Mouse (Mus musculus) ES-E14 (cell line): Measurements from ENCODE around the gene Gdpd5. TPM values are rescaled to one million over a fixed set of nuclear protein-coding genes. Genes with fewer than 3 reads are reported as not detected.
A peak's percentile ranks its signal among the peaks of the same experiment; 100 is the strongest.

Experiments
- DNase-seq: peaks from one replicate; pipeline ENCODE4 v3.0.0-alpha.2; 2013; ENCODE audit warnings: low read depth, low spot score
- H3K27ac ChIP-seq: 2 replicates; pipeline ENCODE4 v1.5.1; 2012; ENCODE audit warnings: low read depth, mild to moderate bottlenecking, low read length, moderate library complexity, mixed read lengths; ENCODE audit not compliant: poor library complexity, insufficient read depth, severe bottlenecking
- H3K36me3 ChIP-seq: 2 replicates; pipeline ENCODE4 v1.6.1; 2012; ENCODE audit warnings: mild to moderate bottlenecking, low read length, moderate library complexity, mixed read lengths; ENCODE audit not compliant: control insufficient read depth, poor library complexity, insufficient read depth, severe bottlenecking
- H3K4me1 ChIP-seq, 2 experiments: fragments of 150-350 bp in 1 of 2; sonication (generic) in 1 of 2; 2 replicates each; pipeline ENCODE4 v1.6.1; 2012; ENCODE audit warnings: low read length in 2 of 2, mild to moderate bottlenecking in 1 of 2, mixed read lengths in 1 of 2; ENCODE audit not compliant: control insufficient read depth in 2 of 2, insufficient read depth in 2 of 2, poor library complexity in 1 of 2
- H3K4me3 ChIP-seq, 2 experiments: fragments of 150-350 bp in 1 of 2; sonication (generic) in 1 of 2; 2 replicates each; pipeline ENCODE4 v1.5.1; 2012; ENCODE audit warnings: low read length in 2 of 2, low read depth in 1 of 2, mild to moderate bottlenecking in 1 of 2, mixed read lengths in 1 of 2; ENCODE audit not compliant: insufficient read depth in 1 of 2, poor library complexity in 1 of 2, severe bottlenecking in 1 of 2
- H3K9ac ChIP-seq: 2 replicates; pipeline ENCODE4 v1.6.1; 2012; ENCODE audit warnings: low read depth, mild to moderate bottlenecking, low read length, mixed read lengths; ENCODE audit not compliant: poor library complexity, insufficient read depth, severe bottlenecking
- H3K9me3 ChIP-seq: fragments of 150-350 bp; sonication (generic); 2 replicates; pipeline ENCODE4 v1.6.1; 2012; ENCODE audit warnings: low read depth, mild to moderate bottlenecking, low read length; ENCODE audit not compliant: control insufficient read depth, insufficient read depth
- CHD2 ChIP-seq: IDR thresholded peaks from 2 replicates; pipeline ENCODE4 v1.6.1; 2014; ENCODE audit warnings: mild to moderate bottlenecking, low read depth, low read length, inconsistent platforms
- HCFC1 ChIP-seq: IDR thresholded peaks from 2 replicates; pipeline ENCODE4 v1.6.1; 2012; ENCODE audit warnings: low read length, inconsistent platforms, borderline replicate concordance; ENCODE audit not compliant: insufficient read depth
- MAFK ChIP-seq: IDR thresholded peaks from 2 replicates; pipeline ENCODE4 v1.6.1; 2014; ENCODE audit warnings: mild to moderate bottlenecking, low read depth, low read length, inconsistent platforms; ENCODE audit not compliant: insufficient read depth
- ZC3H11A ChIP-seq: IDR thresholded peaks from 2 replicates; pipeline ENCODE4 v1.6.1; 2012; ENCODE audit warnings: low read depth, mild to moderate bottlenecking, inconsistent platforms, low read length, borderline replicate concordance
- ZNF384 ChIP-seq: IDR thresholded peaks from 2 replicates; pipeline ENCODE4 v1.6.1; 2012; ENCODE audit warnings: low read depth, low read length, inconsistent platforms
- in situ Hi-C, 2 experiments: fragments of 600-800 bp; cut with MboI; formaldehyde crosslinking; loops; one replicate each; pipeline ENCODE4 v1.15.1; 2025; ENCODE audit warnings: low sequenced_read_pairs in 2 of 2, inconsistent platforms in 1 of 2; ENCODE audit not compliant: unreplicated experiment in 2 of 2
- total RNA-seq: library from RNA; depleted of rRNA; stranded (reverse); fragments of 300-350 nt; gene quantifications from 2 replicates; pipeline ENCODE4 v1.2.3, GENCODE M21; 2012

Gdpd5 gene
- total RNA-seq, 1 experiment, result 10.2 TPM

- Histone ChIP-seq H3K4me3 (no peak overlapping the region), H3K4me1 (peaks cover 6 to 13% of the 10 kb centered on the region in 2 experiments; a peak in 2 of 4 replicates), H3K9ac (no peak overlapping the region), H3K36me3 (no peaks in the 10 kb centered on the region), H3K9me3 (no peaks in the 10 kb centered on the region), H3K27ac (no peak overlapping the region)
- in situ Hi-C loops, result loop anchor here in 1 of 2 experiments (25.0 kb wide), 1 partner anchor 574 kb away; the partner anchor contains the start of gene Wnt11
- no peak for TF ChIP-seq HCFC1
- TF ChIP-seq CHD2, result 0 out of 2 replicates have a peak, but pooled peaks have one; percentile 36
- no peak for DNase-seq
Observed at GRCm38 (mm10) chr7:99411047-99411779, 30.0 kb downstream of the Gdpd5 start.

DNA sequence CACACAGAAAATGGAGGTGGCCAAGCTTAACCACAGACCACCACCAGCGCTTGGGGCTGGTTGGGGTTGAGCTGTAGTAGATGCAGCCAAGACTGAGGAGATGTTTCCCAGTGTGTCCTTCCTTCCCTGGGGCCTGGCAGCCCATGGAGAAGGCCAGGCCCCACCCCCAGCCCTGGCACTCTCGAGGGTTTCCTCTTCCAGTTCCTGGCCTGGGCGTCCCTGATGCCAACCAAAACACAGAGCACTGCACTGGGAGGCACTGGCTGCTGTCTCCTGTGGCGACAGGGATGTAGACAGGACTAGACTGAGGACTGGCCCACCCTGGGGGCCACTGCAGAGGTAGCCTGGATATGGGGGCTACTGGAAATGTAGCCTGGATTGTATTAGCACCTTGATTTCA is 33.8 kb downstream of the Gdpd5 start:
- no peak for DNase-seq
- no peak overlapping the region for H3K4me3 ChIP-seq
- TF ChIP-seq MAFK (no peak), HCFC1 (no peak), CHD2 (no peak)
- in situ Hi-C loops, result loop anchor here in 1 of 2 experiments (25.0 kb wide), 1 partner anchor 578 kb away; the partner anchor contains the start of gene Wnt11
- no peak overlapping the region for H3K27ac ChIP-seq
- no peaks in the 10 kb centered on the region for H3K9me3 ChIP-seq
- H3K36me3 ChIP-seq, result no peaks in the 10 kb centered on the region
- peaks cover 8 to 10% of the 10 kb centered on the region in 2 experiments for H3K4me1 ChIP-seq
- H3K9ac ChIP-seq, result no peak overlapping the region

DNA sequence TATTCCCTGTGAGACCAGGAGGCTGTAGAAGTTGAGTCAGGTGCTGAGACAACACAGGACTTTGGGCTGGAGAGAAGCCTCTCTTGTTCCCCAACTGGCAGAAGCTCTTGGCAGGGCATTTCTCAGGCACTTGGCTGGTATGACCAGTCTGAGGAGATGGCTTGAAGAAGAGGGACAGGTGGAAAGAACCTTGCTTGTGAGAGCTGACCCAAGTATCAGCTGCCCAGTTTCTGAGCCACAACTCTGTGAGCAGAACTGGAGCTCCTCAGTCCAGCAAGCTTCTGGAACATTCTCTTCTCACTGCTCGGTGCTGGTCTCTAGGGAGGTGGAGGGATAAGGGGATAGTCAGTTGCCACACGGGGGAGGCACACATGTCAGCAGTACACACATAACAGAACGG is 38.1 kb downstream of the Gdpd5 start:
- Histone ChIP-seq H3K36me3 (no peaks in the 10 kb centered on the region), H3K27ac (no peak overlapping the region), H3K9me3 (no peaks in the 10 kb centered on the region), H3K4me1 (peaks cover 8 to 12% of the 10 kb centered on the region in 2 experiments; a peak in 3 of 4 replicates), H3K9ac (no peak overlapping the region), H3K4me3 (no peak overlapping the region)
- in situ Hi-C loops, result loop anchor here in 1 of 2 experiments (25.0 kb wide), 1 partner anchor 582 kb away; the partner anchor contains the start of gene Wnt11
- DNase-seq, result no peak
- TF ChIP-seq HCFC1 (no peak), CHD2 (no peak), ZC3H11A (no peak), MAFK (no peak), ZNF384 (no peak)

DNA sequence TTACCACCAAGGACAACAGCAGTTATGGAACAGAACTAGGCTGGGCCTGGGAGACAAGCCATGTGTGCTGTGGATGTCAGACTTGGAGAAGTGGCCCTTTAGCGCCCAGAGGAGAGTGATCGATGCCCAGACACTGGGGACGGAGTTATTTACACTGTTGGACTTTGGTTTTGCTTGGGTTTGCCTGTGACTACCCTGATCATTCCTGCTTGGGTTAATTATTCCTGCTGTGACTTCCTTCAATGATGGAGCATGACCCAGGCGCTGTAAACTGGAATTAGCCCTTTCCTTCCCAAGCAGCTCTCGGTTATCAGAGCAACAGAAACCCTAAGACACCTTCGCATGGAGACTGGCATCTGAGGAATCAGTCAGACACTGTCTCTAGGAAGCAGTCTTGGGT is 39.8 kb downstream of the Gdpd5 start:
- no peak overlapping the region for H3K27ac ChIP-seq
- H3K4me3 ChIP-seq, result no peak overlapping the region
- H3K9me3 ChIP-seq, result no peaks in the 10 kb centered on the region
- no peak overlapping the region for H3K9ac ChIP-seq
- H3K4me1 ChIP-seq, result peaks cover 12 to 16% of the 10 kb centered on the region in 2 experiments; a peak in 3 of 4 replicates
- TF ChIP-seq ZC3H11A, result no peak
- TF ChIP-seq CHD2, result no peak
- TF ChIP-seq HCFC1, result no peak
- TF ChIP-seq MAFK, result no peak
- TF ChIP-seq ZNF384, result no peak
- H3K36me3 ChIP-seq, result no peaks in the 10 kb centered on the region
- DNase-seq, result no peak
- in situ Hi-C loops, result loop anchor here in 1 of 2 experiments (25.0 kb wide), 1 partner anchor 584 kb away; the partner anchor contains the start of gene Wnt11
